Mouse (Mus musculus) cortical plate, adult 2 months (tissue): ENCODE data around the gene Mrgbp.

ENCODE experiments used
- CTCF ChIP-seq: fragments of 200-500 bp; IDR thresholded peaks from 2 replicates; pipeline ENCODE4 v1.5.1; 2011; ENCODE audit warnings: mild to moderate bottlenecking, control low read depth, low read length; ENCODE audit not compliant: insufficient read depth; ENCODE audit errors: extremely low read depth
- POLR2A ChIP-seq: fragments of 200-500 bp; IDR thresholded peaks from 2 replicates; pipeline ENCODE4 v1.6.1; 2011; ENCODE audit warnings: mild to moderate bottlenecking, low read length, control low read depth; ENCODE audit not compliant: insufficient read depth; ENCODE audit errors: extremely low read depth

- TF ChIP-seq CTCF (peak; percentile 96), POLR2A (no peak)
These were observed 2.4 kb upstream of the Mrgbp start for GRCm38 (mm10) chr2:180578686-180579085.
